Mouse (Mus musculus): ENCODE data around the gene Serinc2. TPM values are rescaled to one million over a fixed set of nuclear protein-coding genes. Genes with fewer than 3 reads are reported as not detected.

Gene Serinc2
- polyA plus RNA-seq, 1 experiment from 2014 or later, result 4.4 TPM

GRCm38 (mm10) chr4:130309254-130309653 is 30.2 kb upstream of the Serinc2 start:
- DNase-seq, result no peak
- H3K4me2 ChIP-seq (ENCODE audit: low read depth, low read length), result no peak overlapping the region
- no peaks in the 10 kb centered on the region for H3K9me3 ChIP-seq (ENCODE audit: low read length)
- H3K4me1 ChIP-seq (ENCODE audit: insufficient read depth), result peaks cover 14% of the 10 kb centered on the region
- H3K4me3 ChIP-seq (ENCODE audit: low read depth, low read length), result no peak overlapping the region
- H3K27ac ChIP-seq (ENCODE audit: low read depth), result no peak overlapping the region
- no peaks in the 10 kb centered on the region for H3K36me3 ChIP-seq (replicated peaks; ENCODE audit: insufficient read depth, low read length)
- ATAC-seq, result no peak
- H3K27me3 ChIP-seq (ENCODE audit: insufficient read depth, low read length), result peaks cover 61% of the 10 kb centered on the region
- TF ChIP-seq CTCF (IDR thresholded peaks at IDR 0.05; ENCODE audit: low read depth), result no peak
- TF ChIP-seq EP300 (IDR thresholded peaks at IDR 0.05; ENCODE audit: low read depth), result no peak
- H3K9ac ChIP-seq (replicated peaks), result no peak overlapping the region
- WGBS (ENCODE audit: insufficient replicate concordance), result 47% methylated on average over 8 of the region's 8 CpGs

GRCm38 (mm10) chr4:130308231-130309081 is 29.5 kb upstream of the Serinc2 start, which contains the start of the genes Fabp3 and Gm10570:
Gene Fabp3, plus strand, starts transcription at chr4:130308595.
Gene Gm10570, minus strand, starts transcription at chr4:130308674.
- Histone ChIP-seq H3K9me3 (ENCODE audit: low read length) (no peaks in the 10 kb centered on the region), H3K9ac (replicated peaks) (peak within 1 kb of the TSS; percentile 26; the same call in 1 of the 2 replicates), H3K36me3 (replicated peaks; ENCODE audit: insufficient read depth, low read length) (no peaks in the 10 kb centered on the region), H3K4me1 (ENCODE audit: insufficient read depth) (peaks cover 14% of the 10 kb centered on the region), H3K4me3 (ENCODE audit: low read depth, low read length) (peak within 1 kb of the TSS; percentile 47), H3K27ac (ENCODE audit: low read depth) (no peak within 1 kb of the TSS), H3K4me2 (ENCODE audit: low read depth, low read length) (peak within 1 kb of the TSS; percentile 75), H3K27me3 (ENCODE audit: insufficient read depth, low read length) (peaks cover 61% of the 10 kb centered on the region)
- WGBS (ENCODE audit: insufficient replicate concordance), result under 1% methylated on average over 51 of the region's 52 CpGs
- ATAC-seq (0 out of 2 replicates have a peak, but pooled peaks have one; percentile 29), DNase-seq (no peak)
- no peak for TF ChIP-seq EP300 (IDR thresholded peaks at IDR 0.05; ENCODE audit: low read depth)
- no peak for TF ChIP-seq CTCF (IDR thresholded peaks at IDR 0.05; ENCODE audit: low read depth)

GRCm38 (mm10) chr4:130307851-130308230 is 28.8 kb upstream of the Serinc2 start:
- peaks cover 61% of the 10 kb centered on the region for H3K27me3 ChIP-seq (ENCODE audit: insufficient read depth, low read length)
- no peak overlapping the region for H3K9ac ChIP-seq (replicated peaks)
- ATAC-seq (peak; percentile 56), DNase-seq (peak; percentile 40)
- TF ChIP-seq CTCF (IDR thresholded peaks at IDR 0.05; ENCODE audit: low read depth) (no peak), EP300 (IDR thresholded peaks at IDR 0.05; ENCODE audit: low read depth) (no peak)
- WGBS (ENCODE audit: insufficient replicate concordance), result 2% methylated on average over 23 of the region's 23 CpGs
- peaks cover 14% of the 10 kb centered on the region for H3K4me1 ChIP-seq (ENCODE audit: insufficient read depth)
- peak overlapping the region; percentile 75 for H3K4me2 ChIP-seq (ENCODE audit: low read depth, low read length)
- H3K9me3 ChIP-seq (ENCODE audit: low read length), result no peaks in the 10 kb centered on the region
- H3K36me3 ChIP-seq (replicated peaks; ENCODE audit: insufficient read depth, low read length), result no peaks in the 10 kb centered on the region
- peak overlapping the region; percentile 47 for H3K4me3 ChIP-seq (ENCODE audit: low read depth, low read length)
- H3K27ac ChIP-seq (ENCODE audit: low read depth), result no peak overlapping the region

- H3K9me3 ChIP-seq (ENCODE audit: low read length), result no peaks in the 10 kb centered on the region
- no peak overlapping the region for H3K27ac ChIP-seq (ENCODE audit: low read depth)
- no peak overlapping the region for H3K4me3 ChIP-seq (ENCODE audit: low read depth, low read length)
- no peaks in the 10 kb centered on the region for H3K36me3 ChIP-seq (replicated peaks; ENCODE audit: insufficient read depth, low read length)
- no peak for TF ChIP-seq CTCF (IDR thresholded peaks at IDR 0.05; ENCODE audit: low read depth)
- H3K4me2 ChIP-seq (ENCODE audit: low read depth, low read length), result 0 out of 2 replicates have a peak overlapping the region, but pooled peaks have one; percentile 75
- peaks cover 17% of the 10 kb centered on the region for H3K4me1 ChIP-seq (ENCODE audit: insufficient read depth)
- no peak overlapping the region for H3K9ac ChIP-seq (replicated peaks)
- 74% methylated on average over 10 of the region's 10 CpGs for WGBS (ENCODE audit: insufficient replicate concordance)
- H3K27me3 ChIP-seq (ENCODE audit: insufficient read depth, low read length), result peaks cover 61% of the 10 kb centered on the region
- no peak for ATAC-seq
- no peak for DNase-seq
Measured at GRCm38 (mm10) chr4:130306796-130307630, 28.0 kb upstream of the Serinc2 start.

GRCm38 (mm10) chr4:130304746-130305145 is 25.7 kb upstream of the Serinc2 start:
- Histone ChIP-seq H3K4me2 (ENCODE audit: low read depth, low read length) (no peak overlapping the region), H3K4me1 (ENCODE audit: insufficient read depth) (peaks cover 17% of the 10 kb centered on the region), H3K27me3 (ENCODE audit: insufficient read depth, low read length) (peaks cover 48% of the 10 kb centered on the region), H3K4me3 (ENCODE audit: low read depth, low read length) (no peak overlapping the region), H3K27ac (ENCODE audit: low read depth) (no peak overlapping the region), H3K9ac (replicated peaks) (no peak overlapping the region), H3K36me3 (replicated peaks; ENCODE audit: insufficient read depth, low read length) (no peaks in the 10 kb centered on the region), H3K9me3 (ENCODE audit: low read length) (no peaks in the 10 kb centered on the region)
- DNase-seq (no peak), ATAC-seq (no peak)
- TF ChIP-seq CTCF (IDR thresholded peaks at IDR 0.05; ENCODE audit: low read depth), result no peak
- 40% methylated on average over 3 of the region's 3 CpGs for WGBS (ENCODE audit: insufficient replicate concordance)

GRCm38 (mm10) chr4:130302285-130302870 is 23.4 kb upstream of the Serinc2 start:
- H3K9ac ChIP-seq (replicated peaks), result no peak overlapping the region
- no peaks in the 10 kb centered on the region for H3K9me3 ChIP-seq (ENCODE audit: low read length)
- no peaks in the 10 kb centered on the region for H3K36me3 ChIP-seq (replicated peaks; ENCODE audit: insufficient read depth, low read length)
- no peak for DNase-seq
- no peak overlapping the region for H3K27ac ChIP-seq (ENCODE audit: low read depth)
- H3K4me3 ChIP-seq (ENCODE audit: low read depth, low read length), result no peak overlapping the region
- TF ChIP-seq EP300 (IDR thresholded peaks at IDR 0.05; ENCODE audit: low read depth), result 0 out of 2 replicates have a peak, but pooled peaks have one; percentile 21
- TF ChIP-seq CTCF (IDR thresholded peaks at IDR 0.05; ENCODE audit: low read depth), result no peak
- no peak for ATAC-seq
- no peak overlapping the region for H3K4me2 ChIP-seq (ENCODE audit: low read depth, low read length)
- peaks cover 24% of the 10 kb centered on the region for H3K27me3 ChIP-seq (ENCODE audit: insufficient read depth, low read length)
- WGBS (ENCODE audit: insufficient replicate concordance), result 45% methylated on average over 12 of the region's 12 CpGs
- peaks cover 7% of the 10 kb centered on the region; the same call in 1 of the 2 replicates for H3K4me1 ChIP-seq (ENCODE audit: insufficient read depth)
